Mouse (Mus musculus): Measurements from ENCODE around the gene 4931428L18Rik. TPM values are rescaled to one million over a fixed set of nuclear protein-coding genes. Genes with fewer than 3 reads are reported as not detected.
A peak's percentile ranks its signal among the peaks of the same experiment; 100 is the strongest.

The 4931428L18Rik gene
- polyA plus RNA-seq, 1 experiment from 2014 or later = 0.25 TPM

- no peak overlapping the region for H3K9ac ChIP-seq (ENCODE audit: low read length)
- H3K36me3 ChIP-seq (ENCODE audit: control insufficient read depth, insufficient read depth, low read length) = no peaks in the 10 kb centered on the region
- H3K4me1 ChIP-seq (ENCODE audit: control insufficient read depth, insufficient read depth, low read length) = no peaks in the 10 kb centered on the region
- no peak overlapping the region for H3K4me2 ChIP-seq (ENCODE audit: low read depth, low read length)
- no peaks in the 10 kb centered on the region for H3K9me3 ChIP-seq (replicated peaks; ENCODE audit: control insufficient read depth, low read length)
- H3K4me3 ChIP-seq (replicated peaks; ENCODE audit: low read length) = no peak overlapping the region
- H3K27ac ChIP-seq (ENCODE audit: low read length) = peak overlapping the region; percentile 27; the same call in 1 of the 2 replicates
- WGBS = 32% methylated on average over 2 of the region's 2 CpGs
- H3K27me3 ChIP-seq (ENCODE audit: control insufficient read depth, insufficient read depth, low read length) = no peaks in the 10 kb centered on the region
- peak; percentile 79 for ATAC-seq (ENCODE audit: insufficient read depth, low FRiP score)
These were observed 66.3 kb downstream of the 4931428L18Rik start for GRCm38 (mm10) chr1:31156185-31156584.

GRCm38 (mm10) chr1:31153793-31154349 lies 68.6 kb downstream of the 4931428L18Rik start:
- peak; percentile 59; the same call in 1 of the 2 replicates for ATAC-seq (ENCODE audit: insufficient read depth, low FRiP score)

GRCm38 (mm10) chr1:31152799-31153426 lies 69.6 kb downstream of the 4931428L18Rik start:
- 37% methylated on average over 2 of the region's 2 CpGs for WGBS
- no peak overlapping the region for H3K27ac ChIP-seq (ENCODE audit: low read length)
- no peaks in the 10 kb centered on the region for H3K27me3 ChIP-seq (ENCODE audit: control insufficient read depth, insufficient read depth, low read length)
- 0 out of 2 replicates have a peak overlapping the region, but pooled peaks have one; percentile 46 for H3K9ac ChIP-seq (ENCODE audit: low read length)
- no peaks in the 10 kb centered on the region for H3K9me3 ChIP-seq (replicated peaks; ENCODE audit: control insufficient read depth, low read length)
- no peak overlapping the region for H3K4me2 ChIP-seq (ENCODE audit: low read depth, low read length)
- 0 out of 2 replicates have a peak, but pooled peaks have one; percentile 8 for ATAC-seq (ENCODE audit: insufficient read depth, low FRiP score)
- no peaks in the 10 kb centered on the region for H3K36me3 ChIP-seq (ENCODE audit: control insufficient read depth, insufficient read depth, low read length)
- 0 out of 2 replicates have a peak, but pooled peaks cover 5% of the 10 kb centered on the region for H3K4me1 ChIP-seq (ENCODE audit: control insufficient read depth, insufficient read depth, low read length)
- no peak overlapping the region for H3K4me3 ChIP-seq (replicated peaks; ENCODE audit: low read length)

More at GRCm38 (mm10) chr1:31153793-31154349, 68.6 kb downstream of the 4931428L18Rik start:
- no peak overlapping the region for H3K4me3 ChIP-seq (replicated peaks; ENCODE audit: low read length)
- H3K4me2 ChIP-seq (ENCODE audit: low read depth, low read length) = no peak overlapping the region
- no peaks in the 10 kb centered on the region for H3K36me3 ChIP-seq (ENCODE audit: control insufficient read depth, insufficient read depth, low read length)
- H3K27me3 ChIP-seq (ENCODE audit: control insufficient read depth, insufficient read depth, low read length) = no peaks in the 10 kb centered on the region
- no peaks in the 10 kb centered on the region for H3K9me3 ChIP-seq (replicated peaks; ENCODE audit: control insufficient read depth, low read length)
- H3K27ac ChIP-seq (ENCODE audit: low read length) = no peak overlapping the region
- H3K9ac ChIP-seq (ENCODE audit: low read length) = no peak overlapping the region
- 0 out of 2 replicates have a peak, but pooled peaks cover 5% of the 10 kb centered on the region for H3K4me1 ChIP-seq (ENCODE audit: control insufficient read depth, insufficient read depth, low read length)
- WGBS = 9% methylated on average over 7 of the region's 7 CpGs

- Histone ChIP-seq H3K4me1 (ENCODE audit: control insufficient read depth, insufficient read depth, low read length) (0 out of 2 replicates have a peak, but pooled peaks cover 5% of the 10 kb centered on the region), H3K36me3 (ENCODE audit: control insufficient read depth, insufficient read depth, low read length) (no peaks in the 10 kb centered on the region), H3K27ac (ENCODE audit: low read length) (peak overlapping the region; percentile 81), H3K4me3 (replicated peaks; ENCODE audit: low read length) (no peak overlapping the region), H3K9me3 (replicated peaks; ENCODE audit: control insufficient read depth, low read length) (no peaks in the 10 kb centered on the region), H3K4me2 (ENCODE audit: low read depth, low read length) (no peak overlapping the region), H3K27me3 (ENCODE audit: control insufficient read depth, insufficient read depth, low read length) (no peaks in the 10 kb centered on the region), H3K9ac (ENCODE audit: low read length) (no peak overlapping the region)
- 52% methylated on average over 3 of the region's 3 CpGs for WGBS
- ATAC-seq (ENCODE audit: insufficient read depth, low FRiP score) = no peak
These were observed 71.9 kb downstream of the 4931428L18Rik start for GRCm38 (mm10) chr1:31150546-31150945.

- peak overlapping the region; percentile 14 for H3K4me2 ChIP-seq (ENCODE audit: low read depth, low read length)
- 0 out of 2 replicates have a peak, but pooled peaks cover 5% of the 10 kb centered on the region for H3K4me1 ChIP-seq (ENCODE audit: control insufficient read depth, insufficient read depth, low read length)
- WGBS = 30% methylated on average over 6 of the region's 6 CpGs
These were observed 72.8 kb downstream of the 4931428L18Rik start for GRCm38 (mm10) chr1:31149671-31150070.

GRCm38 (mm10) chr1:31143571-31143970 lies 78.9 kb downstream of the 4931428L18Rik start:
- no peak overlapping the region for H3K9ac ChIP-seq (ENCODE audit: low read length)
- WGBS = 66% methylated on average over 2 of the region's 2 CpGs
- no peak; the same call in 1 of the 2 replicates for ATAC-seq (ENCODE audit: insufficient read depth, low FRiP score)
- no peak overlapping the region for H3K27ac ChIP-seq (ENCODE audit: low read length)
- no peak overlapping the region for H3K4me2 ChIP-seq (ENCODE audit: low read depth, low read length)
- H3K4me1 ChIP-seq (ENCODE audit: control insufficient read depth, insufficient read depth, low read length) = peaks cover 6% of the 10 kb centered on the region; the same call in 1 of the 2 replicates
- no peaks in the 10 kb centered on the region for H3K27me3 ChIP-seq (ENCODE audit: control insufficient read depth, insufficient read depth, low read length)
- no peak overlapping the region for H3K4me3 ChIP-seq (replicated peaks; ENCODE audit: low read length)
- no peaks in the 10 kb centered on the region for H3K36me3 ChIP-seq (ENCODE audit: control insufficient read depth, insufficient read depth, low read length)
- H3K9me3 ChIP-seq (replicated peaks; ENCODE audit: control insufficient read depth, low read length) = no peaks in the 10 kb centered on the region

More at GRCm38 (mm10) chr1:31149671-31150070, 72.8 kb downstream of the 4931428L18Rik start:
- Histone ChIP-seq H3K27me3 (ENCODE audit: control insufficient read depth, insufficient read depth, low read length) (no peaks in the 10 kb centered on the region), H3K36me3 (ENCODE audit: control insufficient read depth, insufficient read depth, low read length) (no peaks in the 10 kb centered on the region), H3K9me3 (replicated peaks; ENCODE audit: control insufficient read depth, low read length) (no peaks in the 10 kb centered on the region), H3K27ac (ENCODE audit: low read length) (peak overlapping the region; percentile 81), H3K4me3 (replicated peaks; ENCODE audit: low read length) (no peak overlapping the region), H3K9ac (ENCODE audit: low read length) (no peak overlapping the region)
- ATAC-seq (ENCODE audit: insufficient read depth, low FRiP score) = peak; percentile 63; the same call in 1 of the 2 replicates

- no peak overlapping the region for H3K4me3 ChIP-seq (replicated peaks; ENCODE audit: low read length)
- no peak overlapping the region for H3K4me2 ChIP-seq (ENCODE audit: low read depth, low read length)
- H3K27ac ChIP-seq (ENCODE audit: low read length) = no peak overlapping the region
- no peaks in the 10 kb centered on the region for H3K27me3 ChIP-seq (ENCODE audit: control insufficient read depth, insufficient read depth, low read length)
- H3K36me3 ChIP-seq (ENCODE audit: control insufficient read depth, insufficient read depth, low read length) = no peaks in the 10 kb centered on the region
- H3K9me3 ChIP-seq (replicated peaks; ENCODE audit: control insufficient read depth, low read length) = no peaks in the 10 kb centered on the region
- no peak for ATAC-seq (ENCODE audit: insufficient read depth, low FRiP score)
- no peak overlapping the region for H3K9ac ChIP-seq (ENCODE audit: low read length)
- WGBS = 20% methylated on average over 8 of the region's 8 CpGs
- H3K4me1 ChIP-seq (ENCODE audit: control insufficient read depth, insufficient read depth, low read length) = peaks cover 6% of the 10 kb centered on the region; the same call in 1 of the 2 replicates
These were observed 80.0 kb downstream of the 4931428L18Rik start for GRCm38 (mm10) chr1:31142288-31143094.

GRCm38 (mm10) chr1:31138387-31138786 lies 84.1 kb downstream of the 4931428L18Rik start:
- ATAC-seq (ENCODE audit: insufficient read depth, low FRiP score) = no peak
- Histone ChIP-seq H3K4me1 (ENCODE audit: control insufficient read depth, insufficient read depth, low read length) (peaks cover 6% of the 10 kb centered on the region; the same call in 1 of the 2 replicates), H3K4me2 (ENCODE audit: low read depth, low read length) (no peak overlapping the region), H3K27me3 (ENCODE audit: control insufficient read depth, insufficient read depth, low read length) (no peaks in the 10 kb centered on the region), H3K36me3 (ENCODE audit: control insufficient read depth, insufficient read depth, low read length) (no peaks in the 10 kb centered on the region), H3K27ac (ENCODE audit: low read length) (no peak overlapping the region), H3K9me3 (replicated peaks; ENCODE audit: control insufficient read depth, low read length) (no peaks in the 10 kb centered on the region), H3K9ac (ENCODE audit: low read length) (no peak overlapping the region), H3K4me3 (replicated peaks; ENCODE audit: low read length) (no peak overlapping the region)
- WGBS = 55% methylated on average over 3 of the region's 3 CpGs

Measured in stomach, embryonic 16.5 days (tissue).